ENCODE assay signal across 9 mouse cellular contexts in genomic region chr2:58737192-58737820, GRCm38 (mm10).
DNase-seq lines count a peak whose midpoint lies in the region; ATAC-seq and TF ChIP-seq lines count a peak whose summit lies in the region.
"Had no signal": no experiment of that assay in that cellular context is flagged by ENCODE, and none has a peak within 500 bp of the region (broad histone marks: within the 10 kb centered on the region; RNA-seq: fewer than 3 reads in every experiment).

No protein-coding gene starts in this region.

- H3K4me2 ChIP-seq in kidney, embryonic 14.5 days (replicated peaks; ENCODE audit: low read depth, low read length): no peak overlapping the region
- no peak overlapping the region for H3K4me2 ChIP-seq in embryonic facial prominence, embryonic 14.5 days (ENCODE audit: low read depth, low read length)

- no peak overlapping the region for H3K27ac ChIP-seq in cerebellum, adult 2 months (ENCODE audit: insufficient read depth, low read length)
- no peak overlapping the region for H3K27ac ChIP-seq in kidney, embryonic 14.5 days (ENCODE audit: low read depth, low read length)
- no peak overlapping the region for H3K27ac ChIP-seq in embryonic facial prominence, embryonic 14.5 days (replicated peaks; ENCODE audit: low read depth, low read length)

- H3K4me3 ChIP-seq in cerebellum, adult 2 months (replicated peaks; ENCODE audit: insufficient read depth, low read depth, low read length): no peak overlapping the region
- H3K4me3 ChIP-seq in kidney, embryonic 14.5 days (ENCODE audit: low read length): no peak overlapping the region
- no peak overlapping the region for H3K4me3 ChIP-seq in embryonic facial prominence, embryonic 14.5 days (ENCODE audit: low read depth, low read length)
- H3K4me3 ChIP-seq: megakaryocyte, embryonic 14.5 days had no signal

- H3K36me3 ChIP-seq in kidney, embryonic 14.5 days (ENCODE audit: control insufficient read depth, insufficient read depth, low read length): no peaks in the 10 kb centered on the region
- H3K36me3 ChIP-seq in embryonic facial prominence, embryonic 14.5 days (ENCODE audit: control insufficient read depth, insufficient read depth, low read length): no peaks in the 10 kb centered on the region

- no peak overlapping the region for H3K9ac ChIP-seq in kidney, embryonic 14.5 days (ENCODE audit: low read depth, low read length)
- no peak overlapping the region for H3K9ac ChIP-seq in embryonic facial prominence, embryonic 14.5 days (ENCODE audit: low read depth, low read length)

- no peaks in the 10 kb centered on the region for H3K9me3 ChIP-seq in kidney, embryonic 14.5 days (ENCODE audit: control insufficient read depth, low read length)
- no peaks in the 10 kb centered on the region for H3K9me3 ChIP-seq in embryonic facial prominence, embryonic 14.5 days (ENCODE audit: control insufficient read depth, low read length)

- no peak for TF ChIP-seq CTCF in cerebellum, adult 2 months (IDR thresholded peaks at IDR 0.05; ENCODE audit: borderline replicate concordance, insufficient read depth, low read depth, low read length)

- TF ChIP-seq POLR2A in cerebellum, adult 2 months (IDR thresholded peaks at IDR 0.05; ENCODE audit: borderline replicate concordance, insufficient read depth, low read length): no peak

- peak; percentile 8 to 41 for DNase-seq in cerebellum, postnatal 10 days
- no peak for DNase-seq in cerebellum, adult 2 months
- DNase-seq in kidney, postnatal 14 days: peak; percentile 8
- DNase-seq in 3T3-L1 (ENCODE audit: low read depth, low spot score): peak; percentile 63
- DNase-seq in embryonic facial prominence, embryonic 14.5 days (ENCODE audit: low spot score): peak; percentile 36
- no peak for DNase-seq in adrenal gland, adult 18-20 months (ENCODE audit: low spot score in 2 of 2)
- DNase-seq in heart, adult 9 months (ENCODE audit: low spot score in 2 of 2): no peak

- H3K4me1 ChIP-seq in cerebellum, adult 2 months (ENCODE audit: control insufficient read depth, insufficient read depth, low read length): no peaks in the 10 kb centered on the region
- H3K4me1 ChIP-seq in kidney, embryonic 14.5 days (ENCODE audit: control insufficient read depth, insufficient read depth, low read length): no peaks in the 10 kb centered on the region
- H3K4me1 ChIP-seq in embryonic facial prominence, embryonic 14.5 days (ENCODE audit: control insufficient read depth, insufficient read depth, low read length): no peaks in the 10 kb centered on the region
- H3K4me1 ChIP-seq: megakaryocyte, embryonic 14.5 days had no signal

- ATAC-seq in kidney, embryonic 14.5 days (ENCODE audit: low FRiP score, low TSS enrichment): no peak
- peak; percentile 44; the same call in 1 of the 2 replicates for ATAC-seq in embryonic facial prominence, embryonic 14.5 days (ENCODE audit: low read depth)

- 32% methylated on average over 4 of the region's 4 CpGs for WGBS in cerebellum, adult 2 months
- 43% methylated on average over 4 of the region's 4 CpGs for WGBS in kidney, embryonic 14.5 days
- WGBS in embryonic facial prominence, embryonic 14.5 days: 27% methylated on average over 4 of the region's 4 CpGs

- no peaks in the 10 kb centered on the region for H3K27me3 ChIP-seq in cerebellum, adult 2 months (ENCODE audit: control insufficient read depth, insufficient read depth, low read length)
- H3K27me3 ChIP-seq in kidney, embryonic 14.5 days (ENCODE audit: control insufficient read depth, insufficient read depth, low read length): no peaks in the 10 kb centered on the region
- no peaks in the 10 kb centered on the region for H3K27me3 ChIP-seq in embryonic facial prominence, embryonic 14.5 days (replicated peaks; ENCODE audit: control insufficient read depth, insufficient read depth, low read length)
- H3K27me3 ChIP-seq: megakaryocyte, embryonic 14.5 days had no signal

Comparison
In these comparisons a context has a peak if more than half of its experiments do, and no peak if none do; other contexts are left out.
1. DNase-seq: peak in cerebellum, postnatal 10 days (2 of 2), kidney, postnatal 14 days (single experiment), 3T3-L1 (single experiment) and embryonic facial prominence, embryonic 14.5 days (single experiment); none in cerebellum, adult 2 months (0 of 2), adrenal gland, adult 18-20 months (0 of 2) and heart, adult 9 months (0 of 2).